Mouse (Mus musculus): Measurements from ENCODE around the gene Ccdc85c.
A peak's percentile ranks its signal among the peaks of the same experiment; 100 is the strongest.

The Ccdc85c gene

GRCm38 (mm10) chr12:108216611-108217370 is 58.4 kb downstream of the Ccdc85c start:
- no peak for DNase-seq (ENCODE audit: low spot score in 2 of 2)

GRCm38 (mm10) chr12:108215090-108215489 is 60.1 kb downstream of the Ccdc85c start:
- DNase-seq (ENCODE audit: low spot score in 2 of 2): no peak

- DNase-seq (ENCODE audit: low spot score in 2 of 2): no peak
Observed at GRCm38 (mm10) chr12:108213090-108214041, 61.9 kb downstream of the Ccdc85c start.

GRCm38 (mm10) chr12:108212476-108212875 is 62.7 kb downstream of the Ccdc85c start:
- DNase-seq (ENCODE audit: low spot score in 2 of 2): no peak

- DNase-seq (ENCODE audit: low spot score in 2 of 2): no peak
Observed at GRCm38 (mm10) chr12:108212071-108212470, 63.2 kb downstream of the Ccdc85c start.

GRCm38 (mm10) chr12:108210623-108211022 is 64.6 kb downstream of the Ccdc85c start:
- DNase-seq (ENCODE audit: low spot score in 2 of 2): no peak

- DNase-seq (ENCODE audit: low spot score in 2 of 2): peak; percentile 40 to 79
Observed at GRCm38 (mm10) chr12:108208726-108209438, 66.3 kb downstream of the Ccdc85c start.

GRCm38 (mm10) chr12:108208216-108208615 is 67.0 kb downstream of the Ccdc85c start:
- no peak for DNase-seq (ENCODE audit: low spot score in 2 of 2)

GRCm38 (mm10) chr12:108206641-108207040 is 68.6 kb downstream of the Ccdc85c start:
- peak; percentile 70 to 93 for DNase-seq (ENCODE audit: low spot score in 2 of 2)

GRCm38 (mm10) chr12:108204978-108205377 is 70.2 kb downstream of the Ccdc85c start:
- no peak for DNase-seq (ENCODE audit: low spot score in 2 of 2)

GRCm38 (mm10) chr12:108203895-108204294 is 71.3 kb downstream of the Ccdc85c start:
- no peak for DNase-seq (ENCODE audit: low spot score in 2 of 2)

- no peak for DNase-seq (ENCODE audit: low spot score in 2 of 2)
Observed at GRCm38 (mm10) chr12:108200094-108200493, 75.1 kb downstream of the Ccdc85c start.

GRCm38 (mm10) chr12:108198447-108198846 is 76.8 kb downstream of the Ccdc85c start:
- no peak for DNase-seq (ENCODE audit: low spot score in 2 of 2)

GRCm38 (mm10) chr12:108195761-108196160 is 79.5 kb downstream of the Ccdc85c start:
- DNase-seq (ENCODE audit: low spot score in 2 of 2): no peak

GRCm38 (mm10) chr12:108193878-108194277 is 81.3 kb downstream of the Ccdc85c start:
- no peak for DNase-seq (ENCODE audit: low spot score in 2 of 2)

- no peak for DNase-seq (ENCODE audit: low spot score in 2 of 2)
Observed at GRCm38 (mm10) chr12:108187541-108188091, 87.6 kb downstream of the Ccdc85c start.

GRCm38 (mm10) chr12:108181716-108182115 is 93.5 kb downstream of the Ccdc85c start:
- no peak for DNase-seq (ENCODE audit: low spot score in 2 of 2)

- DNase-seq (ENCODE audit: low spot score in 2 of 2): peak; percentile 98
Observed at GRCm38 (mm10) chr12:108179321-108180266, 95.6 kb downstream of the Ccdc85c start, which contains the start of gene Ccnk. Ccnk (plus strand) TSS chr12:108179579.

GRCm38 (mm10) chr12:108179246-108179320 is 96.1 kb downstream of the Ccdc85c start, which contains the start of gene Setd3:
Setd3 (minus strand) TSS chr12:108179314.
- no peak for DNase-seq (ENCODE audit: low spot score in 2 of 2)

- peak; percentile 75 to 89 for DNase-seq (ENCODE audit: low spot score in 2 of 2)
Observed at GRCm38 (mm10) chr12:108178331-108179245, 96.6 kb downstream of the Ccdc85c start.

Data from spleen, postnatal 4 days (tissue).